Mouse (Mus musculus): Measurements from ENCODE around the gene Gpr45.

Gpr45 gene

GRCm38 (mm10) chr1:43047811-43048210, 95.1 kb downstream of the Gpr45 start:
- peak; percentile 16 to 53 for DNase-seq (ENCODE audit: low spot score in 2 of 2)

GRCm38 (mm10) chr1:43051903-43052302, 99.2 kb downstream of the Gpr45 start:
- peak in 1 of 2 experiments; percentile 10 for DNase-seq (ENCODE audit: low spot score in 2 of 2)

GRCm38 (mm10) chr1:43065615-43066310, 113.1 kb downstream of the Gpr45 start:
- DNase-seq (ENCODE audit: low spot score in 2 of 2): peak; percentile 56 to 69

GRCm38 (mm10) chr1:43066573-43066972, 113.9 kb downstream of the Gpr45 start:
- DNase-seq (ENCODE audit: low spot score in 2 of 2): no peak

- no peak for DNase-seq (ENCODE audit: low spot score in 2 of 2)
These were observed 114.9 kb downstream of the Gpr45 start for GRCm38 (mm10) chr1:43067551-43067950.

GRCm38 (mm10) chr1:43070726-43071125, 118.1 kb downstream of the Gpr45 start:
- no peak for DNase-seq (ENCODE audit: low spot score in 2 of 2)

GRCm38 (mm10) chr1:43072028-43072427, 119.4 kb downstream of the Gpr45 start:
- DNase-seq (ENCODE audit: low spot score in 2 of 2): no peak

- DNase-seq (ENCODE audit: low spot score in 2 of 2): no peak
These were observed 119.9 kb downstream of the Gpr45 start for GRCm38 (mm10) chr1:43072561-43072960.

- no peak for DNase-seq (ENCODE audit: low spot score in 2 of 2)
These were observed 122.1 kb downstream of the Gpr45 start for GRCm38 (mm10) chr1:43074791-43075190.

GRCm38 (mm10) chr1:43078124-43078523, 125.5 kb downstream of the Gpr45 start:
- no peak for DNase-seq (ENCODE audit: low spot score in 2 of 2)

GRCm38 (mm10) chr1:43082946-43083345, 130.3 kb downstream of the Gpr45 start:
- DNase-seq (ENCODE audit: low spot score in 2 of 2): no peak
